Mouse (Mus musculus) myocyte (in vitro differentiated cells): ENCODE results near the gene Fbxo42. TPM values are rescaled to one million over a fixed set of nuclear protein-coding genes. Genes with fewer than 3 reads are reported as not detected.
A peak's percentile ranks its signal among the peaks of the same experiment; 100 is the strongest.
"Not testable (repeated sequence)": the region's sequence is repeated elsewhere in the genome, so short reads cannot be mapped to it uniquely, and the experiment has no call there.

ENCODE experiments used
- H3K27me3 ChIP-seq: one replicate; pipeline ENCODE4 v1.6.1; 2011; ENCODE audit not compliant: control insufficient read depth, insufficient read depth, insufficient read length
- H3K36me3 ChIP-seq: one replicate; pipeline ENCODE4 v1.6.1; 2011; ENCODE audit not compliant: control insufficient read depth, insufficient read depth
- H3K4me2 ChIP-seq: one replicate; pipeline ENCODE4 v1.6.1; 2011; ENCODE audit warnings: low read depth, control low read depth
- H3K4me3 ChIP-seq: one replicate; pipeline ENCODE4 v1.5.1; 2011; ENCODE audit warnings: mild to moderate bottlenecking, control low read depth, moderate library complexity
- H3K79me2 ChIP-seq: one replicate; pipeline ENCODE4 v1.6.1; 2011; ENCODE audit not compliant: control insufficient read depth, insufficient read depth
- H3ac ChIP-seq: one replicate; pipeline ENCODE4 v1.6.1; 2011; ENCODE audit not compliant: control insufficient read depth, insufficient read length
- CEBPB ChIP-seq: IDR thresholded peaks from 2 replicates; pipeline ENCODE4 v1.6.1; 2011; ENCODE audit warnings: mild to moderate bottlenecking, moderate library complexity; ENCODE audit not compliant: poor library complexity, insufficient read depth, severe bottlenecking
- E2F4 ChIP-seq: IDR thresholded peaks from one replicate; pipeline ENCODE4 v1.6.1; 2011; ENCODE audit warnings: mild to moderate bottlenecking, control low read depth, moderate library complexity; ENCODE audit not compliant: insufficient read depth
- MAX ChIP-seq: IDR thresholded peaks from one replicate; pipeline ENCODE4 v1.6.1; 2011; ENCODE audit warnings: low read depth, mild to moderate bottlenecking, control low read depth
- MYOD1 ChIP-seq, 3 experiments: IDR thresholded peaks; one replicate each; pipeline ENCODE4 v1.6.1; 2011; ENCODE audit warnings: control low read depth in 2 of 3, low read depth in 2 of 3, mild to moderate bottlenecking in 2 of 3, moderate library complexity in 1 of 3; ENCODE audit not compliant: insufficient read length in 2 of 3, control insufficient read depth in 1 of 3
- MYOG ChIP-seq, 3 experiments: IDR thresholded peaks; one replicate each; pipeline ENCODE4 v1.6.1; 2011; ENCODE audit warnings: control low read depth in 2 of 3, low read depth in 2 of 3, mild to moderate bottlenecking in 2 of 3; ENCODE audit not compliant: insufficient read length in 2 of 3, control insufficient read depth in 1 of 3, insufficient read depth in 1 of 3
- POLR2A ChIP-seq: IDR thresholded peaks from one replicate; pipeline ENCODE4 v1.6.1; 2011; ENCODE audit warnings: low read depth, mild to moderate bottlenecking, control low read depth, moderate library complexity; ENCODE audit not compliant: insufficient read length
- POLR2AphosphoS2 ChIP-seq: IDR thresholded peaks from one replicate; pipeline ENCODE4 v1.6.1; 2011; ENCODE audit warnings: low read depth, control low read depth; ENCODE audit not compliant: insufficient read length
- REST ChIP-seq: IDR thresholded peaks from one replicate; pipeline ENCODE4 v1.6.1; 2011; ENCODE audit warnings: mild to moderate bottlenecking, control low read depth, moderate library complexity; ENCODE audit not compliant: insufficient read depth, insufficient read length
- SRF ChIP-seq: IDR thresholded peaks from one replicate; pipeline ENCODE4 v1.6.1; 2011; ENCODE audit warnings: low read depth; ENCODE audit not compliant: control insufficient read depth, insufficient read length
- TCF12 ChIP-seq: IDR thresholded peaks from one replicate; pipeline ENCODE4 v1.6.1; 2011; ENCODE audit warnings: mild to moderate bottlenecking, control low read depth; ENCODE audit not compliant: poor library complexity, insufficient read depth, severe bottlenecking
- TCF3 ChIP-seq: IDR thresholded peaks from one replicate; pipeline ENCODE4 v1.6.1; 2011; ENCODE audit warnings: low read depth, control low read depth; ENCODE audit not compliant: insufficient read length
- USF1 ChIP-seq: IDR thresholded peaks from one replicate; pipeline ENCODE4 v1.6.1; 2011; ENCODE audit warnings: low read depth, mild to moderate bottlenecking, control low read depth, moderate library complexity
- polyA plus RNA-seq: library from polyadenylated mRNA; unstranded; fragments of >200 nt; fragmentation: generic; extraction: Trizol; gene quantifications from one replicate; pipeline ENCODE4 v1.2.1, GENCODE M21; 2012; ENCODE audit warnings: missing spikeins

Gene Fbxo42
- polyA plus RNA-seq, 1 experiment = 13.2 TPM

- TF ChIP-seq POLR2AphosphoS2 (peak; percentile 77), TCF3 (no peak), POLR2A (peak; percentile 86), SRF (no peak), MAX (no peak), REST (no peak), TCF12 (no peak), E2F4 (no peak), USF1 (no peak), MYOD1 (IDR thresholded peaks at IDR 0.05; ENCODE audit: control insufficient read depth in 1 of 3, insufficient read length in 2 of 3, low read depth in 2 of 3) (no peak), CEBPB (no peak)
- H3K36me3 ChIP-seq = no peaks in the 10 kb centered on the region
- peak within 1 kb of the TSS; percentile 72 for H3ac ChIP-seq
- H3K4me3 ChIP-seq = peak within 1 kb of the TSS; percentile 65
- H3K79me2 ChIP-seq = peaks cover 48% of the 10 kb centered on the region
- H3K4me2 ChIP-seq = peak within 1 kb of the TSS; percentile 95
- H3K27me3 ChIP-seq = no peaks in the 10 kb centered on the region
Observed at GRCm38 (mm10) chr4:141139116-141139970, 8.4 kb upstream of the Fbxo42 start, which contains the start of gene Szrd1. Szrd1 (minus strand) TSS chr4:141139775.

- Histone ChIP-seq H3K4me3 (peak overlapping the region; percentile 65), H3K79me2 (peaks cover 38% of the 10 kb centered on the region)
- H3ac ChIP-seq, H3K4me2 ChIP-seq, H3K36me3 ChIP-seq, H3K27me3 ChIP-seq: not testable (repeated sequence)
Observed at GRCm38 (mm10) chr4:141140354-141140753, 7.4 kb upstream of the Fbxo42 start.

- no peak overlapping the region for H3K4me2 ChIP-seq
- H3K27me3 ChIP-seq = no peaks in the 10 kb centered on the region
Observed at GRCm38 (mm10) chr4:141140967-141141366, 6.7 kb upstream of the Fbxo42 start.

GRCm38 (mm10) chr4:141142285-141142811, 5.4 kb upstream of the Fbxo42 start:
- H3K4me2 ChIP-seq = peak overlapping the region; percentile 90
- TF ChIP-seq SRF (no peak), TCF12 (no peak), MYOG (IDR thresholded peaks at IDR 0.05; ENCODE audit: control insufficient read depth in 1 of 3, insufficient read depth in 1 of 3, insufficient read length in 2 of 3, low read depth in 2 of 3) (no peak), CEBPB (no peak), TCF3 (no peak), REST (no peak), E2F4 (no peak), USF1 (no peak), MYOD1 (IDR thresholded peaks at IDR 0.05; ENCODE audit: control insufficient read depth in 1 of 3, insufficient read length in 2 of 3, low read depth in 2 of 3) (no peak), POLR2A (no peak), POLR2AphosphoS2 (no peak), MAX (no peak)
- H3K4me3 ChIP-seq = peak overlapping the region; percentile 5

More at GRCm38 (mm10) chr4:141140967-141141366, 6.7 kb upstream of the Fbxo42 start:
- H3K79me2 ChIP-seq = peaks cover 32% of the 10 kb centered on the region
- no peak for TF ChIP-seq MAX
- TF ChIP-seq USF1 = no peak
- TF ChIP-seq E2F4 = no peak
- TF ChIP-seq MYOG (IDR thresholded peaks at IDR 0.05; ENCODE audit: control insufficient read depth in 1 of 3, insufficient read depth in 1 of 3, insufficient read length in 2 of 3, low read depth in 2 of 3) = no peak
- no peak for TF ChIP-seq TCF12
- TF ChIP-seq REST = no peak
- H3ac ChIP-seq = no peak overlapping the region
- H3K4me3 ChIP-seq = no peak overlapping the region
- H3K36me3 ChIP-seq = no peaks in the 10 kb centered on the region

GRCm38 (mm10) chr4:141145124-141145523, 2.6 kb upstream of the Fbxo42 start:
- peaks cover 20% of the 10 kb centered on the region for H3K79me2 ChIP-seq
- H3K36me3 ChIP-seq, H3K4me3 ChIP-seq, H3K4me2 ChIP-seq, H3K27me3 ChIP-seq, H3ac ChIP-seq: not testable (repeated sequence)

More at GRCm38 (mm10) chr4:141142285-141142811, 5.4 kb upstream of the Fbxo42 start:
- Histone ChIP-seq H3K36me3 (no peaks in the 10 kb centered on the region), H3K79me2 (peaks cover 18% of the 10 kb centered on the region), H3ac (no peak overlapping the region), H3K27me3 (no peaks in the 10 kb centered on the region)
